Mouse (Mus musculus) layer of hippocampus, adult 8-10 months (tissue): ENCODE measurements around the gene Stat1. TPM values are rescaled to one million over a fixed set of nuclear protein-coding genes. Genes with fewer than 3 reads are reported as not detected.
A peak's percentile ranks its signal among the peaks of the same experiment; 100 is the strongest.

Source experiments
- DNase-seq, 2 experiments: peaks; one replicate each; pipeline ENCODE4 v3.0.0; 2022; ENCODE audit warnings: low spot score in 2 of 2
- total RNA-seq, 4 experiments: library from RNA; stranded (reverse); gene quantifications; 2 replicates each; pipeline ENCODE4 v1.2.4; 2022

The Stat1 gene
- total RNA-seq, 4 experiments from 2014 or later: 22.8 to 33.8 (median 28.1) TPM

DNA sequence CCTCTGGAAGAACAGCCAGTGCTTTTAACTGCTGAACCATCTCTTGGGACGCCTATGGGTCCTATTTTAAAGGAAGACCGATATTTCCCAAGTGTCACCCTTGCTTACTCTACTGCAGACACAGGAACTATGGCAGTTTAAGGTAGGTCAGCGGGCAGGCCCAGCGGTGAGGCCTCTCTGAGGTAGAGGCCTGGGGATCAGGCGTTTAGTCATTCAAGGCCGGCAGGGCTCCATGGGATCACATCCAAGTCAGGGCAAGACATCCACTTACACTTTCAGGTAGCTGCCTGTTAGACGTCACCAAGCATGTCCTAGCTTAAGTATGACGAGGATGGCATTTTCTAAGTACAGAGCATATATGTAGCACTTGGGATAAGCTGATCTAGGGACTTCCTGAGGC, 41.9 kb downstream of the Stat1 start:
- no peak for DNase-seq

DNA sequence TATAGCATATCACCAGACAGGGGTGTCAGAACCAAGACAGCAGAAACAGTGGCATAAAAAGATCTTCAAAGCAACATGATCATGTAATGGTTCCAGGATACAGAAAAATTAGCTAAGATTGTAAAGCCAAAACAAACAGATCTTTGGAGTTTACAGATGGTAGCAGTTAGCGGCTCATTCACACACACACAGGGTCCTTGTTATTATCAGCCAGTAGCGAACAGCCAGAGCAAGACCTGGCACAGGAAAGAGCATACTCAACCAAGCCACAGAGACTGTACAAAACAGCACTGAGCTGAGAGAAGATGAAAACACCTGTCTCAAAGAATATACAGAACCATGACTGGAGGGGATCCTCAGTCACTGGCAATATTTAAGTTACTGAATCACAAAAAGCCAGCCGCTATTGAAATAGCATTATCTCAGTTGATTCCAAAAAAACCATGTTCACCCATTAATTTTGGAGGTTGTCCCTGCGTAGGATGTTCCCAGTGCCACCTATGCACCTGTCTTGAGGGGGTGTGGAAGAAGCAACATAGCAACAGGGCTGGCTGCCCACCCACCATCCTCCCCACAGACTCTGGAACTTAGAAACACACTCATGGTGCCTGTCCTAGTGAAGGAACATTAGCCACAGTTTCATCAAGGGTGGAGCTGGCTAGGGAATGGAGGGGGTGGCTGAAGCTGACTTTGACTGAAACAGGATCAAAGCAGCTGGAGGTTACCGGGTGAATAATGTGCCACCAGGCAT, 44.6 kb downstream of the Stat1 start:
- no peak for DNase-seq

DNA sequence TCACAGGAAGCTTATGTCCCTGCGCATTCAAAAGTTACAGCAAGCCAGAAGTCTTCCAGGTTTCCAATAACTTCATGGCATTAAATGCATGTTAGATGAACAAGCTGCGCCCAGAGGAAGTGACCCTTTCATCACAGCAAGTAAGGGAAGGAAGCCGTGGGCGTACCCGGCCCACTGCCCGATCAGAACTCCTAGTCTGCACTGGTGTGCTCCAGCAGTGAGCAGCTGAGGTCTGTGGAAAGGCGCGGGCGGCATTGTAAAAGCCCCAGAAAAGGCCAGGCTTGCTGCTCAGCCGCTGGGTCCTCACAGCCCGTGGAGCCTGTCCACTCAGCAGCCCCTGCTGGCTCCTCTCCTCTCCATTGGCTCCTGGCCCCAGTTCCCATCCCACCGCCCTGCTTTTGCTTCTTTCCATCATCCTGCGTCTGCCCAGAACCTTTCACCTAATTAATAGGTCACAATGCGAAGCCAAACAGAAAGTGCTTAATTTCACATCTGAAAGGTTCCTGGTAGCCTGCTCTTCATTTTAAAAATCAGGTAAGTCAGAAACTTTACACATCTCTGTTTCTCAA, 47.5 kb downstream of the Stat1 start:
- peak in 1 of 2 experiments; percentile 1 for DNase-seq

GRCm38 (mm10) chr1:52170057-52170456, 50.8 kb downstream of the Stat1 start:
- no peak for DNase-seq

DNA sequence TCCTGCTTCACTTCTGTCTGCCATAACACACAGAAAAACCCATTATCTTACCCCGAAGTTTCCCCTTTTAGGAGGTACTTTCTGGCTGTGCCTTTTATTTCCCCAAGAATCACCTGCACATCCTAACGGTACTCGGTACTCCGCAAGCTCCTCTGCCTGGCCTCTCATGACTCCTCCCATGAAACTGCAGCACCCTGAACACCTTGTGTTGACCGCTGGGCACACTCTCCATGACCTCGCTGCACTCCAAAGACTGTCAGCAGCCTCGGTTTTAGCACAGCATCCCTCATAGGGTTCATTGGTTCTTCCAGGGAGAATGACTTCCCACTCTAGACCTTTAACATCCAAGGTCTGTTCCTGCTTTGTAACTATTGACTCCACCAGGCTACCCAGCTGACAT, 51.5 kb downstream of the Stat1 start:
- no peak for DNase-seq

DNA sequence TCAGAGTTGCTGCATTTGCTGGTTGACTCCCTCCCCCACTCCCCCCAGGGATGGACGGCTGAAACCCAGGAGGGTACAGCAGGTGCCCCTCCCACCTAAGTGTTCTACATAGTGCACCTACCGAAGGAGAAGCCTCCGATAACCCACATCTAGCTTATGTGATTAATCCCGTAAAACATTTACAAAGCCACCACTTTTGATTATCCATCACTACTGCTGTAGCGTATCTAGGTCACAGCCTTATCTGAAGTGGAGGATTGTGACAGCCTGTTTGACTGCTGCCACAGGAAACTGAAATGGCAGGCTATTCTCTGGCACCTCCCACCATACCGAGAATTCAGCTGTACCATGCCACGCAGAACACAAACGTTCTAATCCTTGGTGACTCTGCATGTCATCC, 52.0 kb downstream of the Stat1 start:
- DNase-seq: no peak

- DNase-seq: no peak
Observed at GRCm38 (mm10) chr1:52175321-52175720, 56.1 kb downstream of the Stat1 start.

GRCm38 (mm10) chr1:52175983-52176382, 56.7 kb downstream of the Stat1 start:
- DNase-seq: no peak

DNA sequence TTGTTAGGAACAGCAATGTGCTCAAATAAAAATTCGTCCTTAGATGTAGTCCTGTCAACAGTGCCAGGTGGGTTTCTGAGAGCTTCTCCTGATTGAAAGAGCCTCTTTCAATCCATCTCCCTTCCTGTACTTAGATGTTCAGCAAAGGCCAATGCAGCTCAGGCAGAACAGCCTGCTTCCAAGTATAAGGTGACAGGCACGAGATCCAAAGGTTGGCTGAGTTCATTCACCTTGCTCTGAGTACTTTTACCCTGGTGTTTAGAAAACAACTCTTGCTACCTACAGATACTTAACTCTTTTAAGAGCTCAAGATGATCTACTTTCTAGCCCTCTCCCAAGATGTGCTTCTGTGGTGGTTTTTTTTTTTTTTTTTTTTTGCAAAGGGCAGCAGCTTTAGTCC, 57.8 kb downstream of the Stat1 start:
- DNase-seq: no peak

DNA sequence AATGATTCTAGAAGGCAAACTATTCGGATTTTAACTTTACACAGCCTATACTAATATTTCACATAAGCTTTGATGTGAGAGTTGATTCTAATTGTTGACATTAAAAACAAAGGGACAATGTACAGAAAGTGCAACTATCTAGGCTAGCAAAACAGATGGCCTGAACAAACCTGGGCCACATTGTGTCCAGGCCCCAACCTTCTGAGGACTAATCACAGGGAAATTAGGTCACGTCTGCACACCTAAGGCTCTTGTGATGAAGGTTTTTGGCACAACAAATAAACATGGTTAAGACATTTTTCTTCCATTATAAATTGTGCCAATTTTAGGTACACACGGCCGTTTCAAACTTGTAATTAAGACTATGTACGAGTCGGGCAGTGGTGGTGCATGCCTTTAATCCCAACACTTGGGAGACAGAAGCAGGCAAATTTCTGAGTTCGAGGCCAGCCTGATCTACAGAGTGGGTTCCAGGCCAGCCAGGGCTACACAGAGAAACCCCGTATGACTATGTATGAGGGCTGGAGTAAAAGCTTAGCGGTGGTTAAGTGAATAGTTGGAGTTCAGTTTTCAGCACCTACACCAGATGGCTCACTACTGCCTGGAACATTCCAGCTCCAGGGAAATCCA, 60.8 kb downstream of the Stat1 start:
- no peak for DNase-seq

GRCm38 (mm10) chr1:52181994-52182393, 62.8 kb downstream of the Stat1 start:
- no peak for DNase-seq

DNA sequence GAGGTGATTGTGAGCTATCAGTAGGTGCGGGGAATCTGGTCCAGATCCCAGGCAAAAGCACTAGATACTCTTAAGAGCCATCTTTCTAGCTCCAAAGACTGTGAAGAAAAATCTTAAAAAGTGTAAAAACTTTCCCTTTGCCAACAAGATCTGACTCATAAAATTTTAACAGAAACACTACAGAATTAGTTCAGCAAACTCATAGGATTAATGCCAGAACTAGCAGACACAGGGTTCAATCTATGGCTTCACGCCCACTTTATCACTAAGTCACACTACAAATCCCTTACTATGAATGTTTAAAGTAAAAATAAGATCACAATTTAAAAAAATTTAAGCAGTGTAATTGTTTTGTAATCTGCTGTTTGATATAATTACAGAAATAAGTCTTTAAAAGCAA, 63.8 kb downstream of the Stat1 start:
- DNase-seq: no peak

Other genes with a start within 250 kb of the Stat1 start
- gene Myo1b, start 203.4 kb upstream of the Stat1 start, total RNA-seq: 10 to 100 TPM; 12.4 to 14.7 (median 13.6) TPM
- 1 to 10 TPM in 2 of 4 experiments, under 1 TPM in 2; 0.61 to 1.1 (median 1.0) TPM for gene Stat4, start 132.3 kb upstream of the Stat1 start, total RNA-seq
- gene Gls, start 113.8 kb downstream of the Stat1 start, total RNA-seq: 100 to 1,000 TPM; 331 to 426 (median 367) TPM